In genomic region chr1:96189776-96190175, GRCm38 (mm10) we compare ENCODE assay signal across 5 mouse cellular contexts.
DNase-seq lines count a peak whose midpoint lies in the region; ATAC-seq and TF ChIP-seq lines count a peak whose summit lies in the region.
"Not testable (repeated sequence)": the region's sequence is repeated elsewhere in the genome, so short reads cannot be mapped to it uniquely, and the experiment has no call there.

No protein-coding gene starts in this region.

- not testable (repeated sequence) for H3K9ac ChIP-seq in heart, postnatal 0 days (replicated peaks; ENCODE audit: low read depth, low read length)

- H3K27me3 ChIP-seq in heart, postnatal 0 days (ENCODE audit: control insufficient read depth, insufficient read depth, low read length) = not testable (repeated sequence)

- peak; percentile 98 for ATAC-seq in frontal cortex, adult (ENCODE audit: low TSS enrichment)
- ATAC-seq in heart, postnatal 0 days (ENCODE audit: insufficient read depth, low read depth) = not testable (repeated sequence)

- not testable (repeated sequence) for H3K9me3 ChIP-seq in heart, postnatal 0 days (replicated peaks; ENCODE audit: control insufficient read depth, low read length)

- not testable (repeated sequence) for H3K36me3 ChIP-seq in heart, postnatal 0 days (replicated peaks; ENCODE audit: control insufficient read depth, insufficient read depth, low read length)

- not testable (repeated sequence) for H3K27ac ChIP-seq in heart, postnatal 0 days (ENCODE audit: low read depth)

- 26% methylated on average over 1 of the region's 1 CpGs for WGBS in heart, postnatal 0 days

- H3K4me3 ChIP-seq in heart, postnatal 0 days (ENCODE audit: low read depth, low read length) = not testable (repeated sequence)

- not testable (repeated sequence) for H3K4me2 ChIP-seq in heart, postnatal 0 days (ENCODE audit: low read depth, low read length)

- TF ChIP-seq EP300 in heart, postnatal 0 days (IDR thresholded peaks at IDR 0.05; ENCODE audit: low read depth) = not testable (repeated sequence)

- not testable (repeated sequence) for H3K4me1 ChIP-seq in heart, postnatal 0 days (ENCODE audit: control insufficient read depth, insufficient read depth)

- DNase-seq in Muller cell, postnatal 12 days (ENCODE audit: inconsistent ontology term) = peak; percentile 33
- peak; percentile 88 for DNase-seq in heart, adult 11 months
- peak; percentile 14 for DNase-seq in heart, postnatal 0 days (ENCODE audit: low spot score)
- DNase-seq in heart, postnatal 4 days = peak; percentile 5

- not testable (repeated sequence) for TF ChIP-seq CTCF in heart, postnatal 0 days (IDR thresholded peaks at IDR 0.05; ENCODE audit: low read depth)

Comparison
In these comparisons a context has a peak if more than half of its experiments do, and no peak if none do; other contexts are left out.
1. DNase-seq: peak in every context shown above with its lines; median percentile 88 in heart, adult 11 months; 33 in Muller cell, postnatal 12 days; 14 in heart, postnatal 0 days; 5 in heart, postnatal 4 days.